Mouse (Mus musculus) E14TG2a.4 (cell line): ENCODE measurements around the gene Usp46.
"Not testable (repeated sequence)": the region's sequence is repeated elsewhere in the genome, so short reads cannot be mapped to it uniquely, and the experiment has no call there.

Experiments
- H3K27me3 ChIP-seq: 2 replicates; pipeline ENCODE4 v1.6.1; 2014; ENCODE audit warnings: low read length, control low read depth; ENCODE audit not compliant: insufficient read depth
- H3K36me3 ChIP-seq: 2 replicates; pipeline ENCODE4 v1.6.1; 2014; ENCODE audit warnings: low read length, control low read depth; ENCODE audit not compliant: insufficient read depth
- H3K4me1 ChIP-seq: replicated peaks from 2 replicates; pipeline ENCODE4 v1.6.1; 2014; ENCODE audit warnings: low read depth, low read length, control low read depth
- H3K4me3 ChIP-seq: replicated peaks from 2 replicates; pipeline ENCODE4 v1.5.1; 2014; ENCODE audit warnings: mild to moderate bottlenecking, low read length
- H3K9me3 ChIP-seq: 2 replicates; pipeline ENCODE4 v1.6.1; 2014; ENCODE audit warnings: low read length, control low read depth
- CTCF ChIP-seq: conservative IDR thresholded peaks from 2 replicates; pipeline ENCODE4 v1.5.1; 2014; ENCODE audit warnings: low read length
- NANOG ChIP-seq: IDR thresholded peaks from 2 replicates; pipeline ENCODE4 v1.6.1; 2014; ENCODE audit warnings: borderline replicate concordance, low read length, mixed read lengths
- POU5F1 ChIP-seq: IDR thresholded peaks from 2 replicates; pipeline ENCODE4 v1.6.1; 2014; ENCODE audit warnings: low read length, borderline replicate concordance

Gene Usp46

DNA sequence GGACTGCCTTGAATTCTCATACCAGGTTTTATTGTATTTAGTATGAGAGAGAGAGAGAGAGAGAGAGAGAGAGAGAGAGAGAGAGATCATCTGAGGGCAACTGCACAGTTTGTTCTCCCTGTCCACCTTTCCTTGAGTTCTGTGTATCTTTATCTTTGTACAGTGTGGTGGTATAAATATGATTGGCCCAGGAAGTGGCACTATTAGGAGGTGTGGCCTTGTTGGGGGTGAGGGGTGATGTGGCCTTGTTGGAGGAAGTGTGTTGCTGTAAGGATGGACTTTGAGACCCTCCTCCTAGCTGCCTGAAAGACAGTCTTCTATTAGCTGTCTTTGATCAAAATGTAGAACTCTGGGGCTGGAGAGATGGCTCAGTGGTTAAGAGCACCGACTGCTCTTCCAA, 10.2 kb upstream of the Usp46 start:
- Histone ChIP-seq H3K27me3 (no peaks in the 10 kb centered on the region), H3K4me1 (peaks cover 64% of the 10 kb centered on the region), H3K36me3 (no peaks in the 10 kb centered on the region), H3K4me3 (no peak overlapping the region), H3K9me3 (no peaks in the 10 kb centered on the region)
- no peak for TF ChIP-seq POU5F1

DNA sequence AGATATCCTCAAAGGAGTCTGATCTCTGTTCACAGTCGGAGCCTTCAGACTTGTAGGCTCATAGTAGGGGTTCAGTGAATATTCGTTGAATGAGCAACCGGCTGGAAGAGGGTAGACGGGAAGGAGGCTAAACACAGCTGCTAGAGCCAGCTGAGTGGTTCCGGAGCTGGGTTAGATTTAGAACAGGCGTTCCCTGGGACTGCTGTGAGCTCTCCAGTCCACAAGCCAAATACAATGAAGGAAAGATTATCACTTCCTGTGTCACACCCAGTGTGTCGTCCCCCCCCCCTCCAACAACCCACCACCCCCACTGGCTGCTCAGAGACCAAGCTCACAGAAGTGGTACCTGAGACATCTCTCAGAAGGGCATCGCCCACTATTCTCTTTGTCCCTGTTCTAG, 9.7 kb upstream of the Usp46 start:
- Histone ChIP-seq H3K9me3 (no peaks in the 10 kb centered on the region), H3K4me3 (peak overlapping the region; percentile 62; the same call in 1 of the 2 replicates), H3K27me3 (no peaks in the 10 kb centered on the region), H3K4me1 (peaks cover 68% of the 10 kb centered on the region), H3K36me3 (no peaks in the 10 kb centered on the region)
- TF ChIP-seq CTCF, result no peak
- no peak for TF ChIP-seq NANOG
- TF ChIP-seq POU5F1, result no peak

DNA sequence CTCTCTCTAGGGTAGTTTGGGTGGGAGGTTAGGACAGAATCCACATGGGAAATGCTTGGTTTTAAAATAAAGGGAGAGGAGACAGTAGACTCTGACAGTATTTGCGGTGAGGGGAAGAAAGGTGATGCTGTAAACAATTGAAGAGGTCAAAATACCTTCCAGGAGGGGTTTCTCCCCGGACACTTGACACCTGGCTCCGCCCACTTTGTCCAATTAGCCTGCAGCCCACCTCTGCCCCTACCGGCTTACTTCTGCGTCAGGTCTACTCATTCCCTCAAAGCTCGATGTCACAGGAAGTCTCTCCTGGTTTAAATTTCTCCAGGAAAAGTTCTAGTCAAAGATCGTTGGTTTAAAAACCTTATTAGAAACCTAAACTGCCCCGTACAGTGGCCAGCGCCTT, 8.5 kb upstream of the Usp46 start:
- H3K9me3 ChIP-seq, result no peaks in the 10 kb centered on the region
- H3K4me3 ChIP-seq, result peak overlapping the region; percentile 62
- no peaks in the 10 kb centered on the region for H3K27me3 ChIP-seq
- no peak for TF ChIP-seq CTCF
- TF ChIP-seq POU5F1, result no peak
- TF ChIP-seq NANOG, result no peak
- no peaks in the 10 kb centered on the region for H3K36me3 ChIP-seq
- peaks cover 74% of the 10 kb centered on the region for H3K4me1 ChIP-seq

DNA sequence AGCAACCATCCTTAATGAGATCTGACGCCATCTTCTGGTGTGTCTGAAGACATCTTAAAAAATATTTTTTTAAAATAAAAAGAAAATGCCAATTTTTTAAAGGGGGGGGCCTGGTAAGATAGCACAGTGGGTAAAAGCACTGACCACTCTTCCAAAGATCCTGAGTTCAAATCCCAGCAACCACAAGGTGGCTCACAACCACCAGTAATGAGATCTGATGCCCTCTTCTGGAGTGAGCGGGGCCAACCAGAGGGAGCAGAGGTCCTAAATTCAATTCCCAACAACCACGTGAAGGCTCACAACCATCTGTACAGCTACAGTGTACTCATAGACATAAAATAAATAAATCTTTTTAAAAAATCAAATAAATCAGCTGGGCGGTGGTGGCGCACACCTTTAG, 2.3 kb upstream of the Usp46 start:
- not testable (repeated sequence) for H3K4me3 ChIP-seq, H3K9me3 ChIP-seq

DNA sequence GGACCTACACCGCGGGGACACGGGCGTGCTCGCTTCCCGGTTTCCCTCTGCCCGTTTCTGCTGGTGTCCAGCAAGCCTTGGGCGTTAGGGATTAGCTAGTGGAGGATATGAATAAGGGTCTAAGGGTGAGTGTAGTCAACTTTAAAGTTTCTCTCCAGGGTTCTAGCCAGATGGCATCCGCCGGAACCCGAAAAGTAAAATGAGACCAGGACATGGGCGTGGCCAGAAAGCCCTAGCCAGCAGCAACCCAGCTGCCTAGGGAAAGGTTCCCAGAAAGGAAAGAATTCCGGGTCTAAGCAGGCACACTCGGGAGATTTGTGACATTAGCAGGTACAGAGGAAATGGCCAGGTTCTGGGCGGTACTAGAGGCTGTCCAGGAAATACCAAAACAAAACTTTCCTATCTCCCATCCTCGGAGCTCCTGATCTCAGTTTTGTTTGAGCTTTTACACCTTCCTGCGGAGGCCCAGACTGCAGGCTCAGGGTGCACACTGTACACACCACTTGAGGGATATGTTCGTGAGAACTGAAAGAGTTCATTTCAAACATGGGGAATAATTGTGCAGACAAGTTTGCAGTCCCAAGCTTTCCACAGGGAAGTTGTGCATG, 587 bp upstream of the Usp46 start:
- no peak for TF ChIP-seq POU5F1
- TF ChIP-seq NANOG, result no peak
- TF ChIP-seq CTCF, result no peak
- Histone ChIP-seq H3K27me3 (no peaks in the 10 kb centered on the region), H3K4me3 (peak overlapping the region; percentile 93), H3K9me3 (no peaks in the 10 kb centered on the region), H3K4me1 (peaks cover 72% of the 10 kb centered on the region), H3K36me3 (no peaks in the 10 kb centered on the region)

More for the DNA sequence above, 2.3 kb upstream of the Usp46 start:
- not testable (repeated sequence) for H3K27me3 ChIP-seq, H3K36me3 ChIP-seq
- H3K4me1 ChIP-seq, result peaks cover 69% of the 10 kb centered on the region

DNA sequence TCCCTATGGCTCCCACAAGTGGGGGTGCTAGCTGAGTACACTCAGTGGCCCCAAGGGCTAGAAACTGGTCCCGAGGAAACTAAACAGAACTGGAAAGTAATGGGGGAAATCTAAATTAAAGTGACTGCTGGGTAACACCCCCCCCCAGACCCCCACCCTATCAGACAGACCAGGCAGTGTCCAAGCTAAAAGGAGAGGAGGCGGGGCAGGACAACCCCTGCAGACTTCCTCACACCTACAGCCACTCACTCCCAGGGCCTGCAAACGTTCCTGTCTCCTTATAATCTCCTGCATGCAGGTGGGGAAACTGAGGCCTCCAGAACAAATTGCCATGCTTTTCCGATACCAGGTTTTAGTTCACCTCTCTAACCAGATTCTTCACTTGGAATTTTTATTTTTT, 885 bp downstream of the Usp46 start:
- H3K9me3 ChIP-seq, result no peaks in the 10 kb centered on the region
- H3K36me3 ChIP-seq, result no peaks in the 10 kb centered on the region
- H3K27me3 ChIP-seq, result no peaks in the 10 kb centered on the region
- H3K4me3 ChIP-seq, result peak overlapping the region; percentile 93
- TF ChIP-seq CTCF, result no peak
- TF ChIP-seq POU5F1, result no peak
- no peak for TF ChIP-seq NANOG
- H3K4me1 ChIP-seq, result peaks cover 74% of the 10 kb centered on the region

DNA sequence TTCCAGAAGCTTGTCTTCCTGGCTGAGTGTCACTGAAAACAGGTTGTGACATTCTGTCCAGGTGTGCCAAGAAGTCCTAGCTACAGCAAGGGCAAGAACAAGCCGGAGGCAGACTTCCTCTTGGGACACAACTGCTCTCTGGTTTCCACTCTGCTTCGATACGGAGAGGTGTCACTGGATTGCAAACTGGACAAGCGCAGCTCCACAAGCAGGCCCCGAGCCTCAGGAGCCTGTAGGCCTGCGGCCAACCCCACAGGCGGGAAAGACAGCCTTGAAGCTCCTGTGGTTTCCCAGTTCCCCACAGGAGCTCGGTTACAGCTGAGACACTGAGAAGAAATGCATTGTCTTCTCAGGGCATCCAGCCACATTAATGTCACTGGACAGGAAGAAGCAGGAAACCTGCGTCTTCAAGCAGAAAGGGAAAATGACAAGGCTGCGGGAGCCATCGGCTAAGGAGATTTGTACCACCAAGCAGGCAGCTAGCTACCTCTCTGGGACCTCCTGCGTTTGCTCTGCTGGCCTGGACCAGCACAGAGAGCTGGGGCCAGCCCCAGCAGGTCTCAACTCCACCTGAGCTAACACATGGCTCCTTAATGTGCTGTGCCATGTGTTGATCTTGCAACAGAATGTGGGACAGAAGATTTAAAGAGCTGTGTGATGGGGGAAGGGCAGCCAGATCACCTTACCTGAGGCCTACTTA, 1.7 kb downstream of the Usp46 start:
- peaks cover 75% of the 10 kb centered on the region for H3K4me1 ChIP-seq
- H3K4me3 ChIP-seq, result peak overlapping the region; percentile 93
- H3K27me3 ChIP-seq, result no peaks in the 10 kb centered on the region
- no peaks in the 10 kb centered on the region for H3K36me3 ChIP-seq
- no peaks in the 10 kb centered on the region for H3K9me3 ChIP-seq
- TF ChIP-seq POU5F1 (no peak), NANOG (no peak), CTCF (no peak)

DNA sequence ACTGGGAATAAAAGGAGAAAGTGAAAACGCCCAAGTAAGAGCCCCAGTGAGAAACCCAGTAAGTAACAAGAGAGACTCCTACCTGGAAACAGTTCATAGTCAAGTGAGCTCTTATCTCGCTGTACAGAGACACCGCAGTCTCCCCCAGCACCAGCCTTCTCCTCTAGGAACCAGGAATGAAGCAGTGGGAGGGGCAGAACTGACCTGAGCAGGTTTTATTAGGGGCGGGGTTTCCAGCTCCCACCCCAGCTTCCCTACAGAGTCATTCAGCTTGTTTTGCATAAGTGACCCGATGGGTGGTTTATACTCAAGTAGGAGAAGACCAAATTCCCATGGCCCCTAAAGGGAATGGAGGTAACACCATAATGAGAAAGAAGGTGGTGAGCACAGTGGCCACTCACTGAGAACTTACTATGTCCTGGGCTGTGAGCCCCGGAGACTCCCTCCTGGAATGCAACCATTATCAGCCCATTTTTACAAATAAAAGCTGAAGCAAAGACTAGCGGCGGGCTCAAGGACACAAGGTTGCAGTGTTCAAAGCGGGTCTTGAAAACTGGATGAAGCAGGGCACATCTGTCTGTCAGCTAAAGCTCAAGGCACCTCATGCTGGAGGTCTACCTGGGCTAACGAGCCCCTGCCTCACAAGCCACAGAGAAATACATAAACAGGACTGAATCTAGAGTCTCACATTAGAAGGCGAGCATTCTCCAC, 2.5 kb downstream of the Usp46 start:
- 0 out of 2 replicates have a peak, but pooled peaks have one; percentile 15 for TF ChIP-seq POU5F1
- no peak for TF ChIP-seq CTCF
- peak; percentile 33; the same call in 1 of the 2 replicates for TF ChIP-seq NANOG
- Histone ChIP-seq H3K4me1 (peaks cover 80% of the 10 kb centered on the region), H3K36me3 (no peaks in the 10 kb centered on the region), H3K4me3 (peak overlapping the region; percentile 93), H3K9me3 (no peaks in the 10 kb centered on the region), H3K27me3 (no peaks in the 10 kb centered on the region)

DNA sequence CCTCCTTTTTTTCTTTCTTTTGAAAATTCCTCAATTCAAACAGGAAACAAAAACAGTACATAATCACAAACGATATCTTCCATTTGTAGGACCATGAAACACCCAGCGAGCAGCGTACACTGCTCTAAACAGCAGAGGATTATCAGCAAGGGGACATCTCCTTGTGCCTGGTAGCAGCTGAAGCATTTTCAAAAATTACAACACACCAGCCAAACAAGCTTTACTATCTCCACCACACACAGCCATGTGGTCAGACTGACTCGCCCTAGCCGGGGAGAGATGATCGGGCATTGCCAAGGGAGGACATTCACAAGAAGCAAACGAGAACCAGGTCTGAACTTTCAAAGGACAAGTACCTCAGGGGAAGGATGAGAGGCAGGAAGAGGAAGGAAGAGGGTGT, 3.4 kb downstream of the Usp46 start:
- Histone ChIP-seq H3K9me3 (no peaks in the 10 kb centered on the region), H3K36me3 (no peaks in the 10 kb centered on the region), H3K4me3 (peak overlapping the region; percentile 93), H3K27me3 (no peaks in the 10 kb centered on the region), H3K4me1 (peaks cover 83% of the 10 kb centered on the region)
- no peak for TF ChIP-seq POU5F1
- no peak for TF ChIP-seq CTCF
- no peak for TF ChIP-seq NANOG
